19 mouse cellular contexts compared by ENCODE assay signal in genomic region chr12:25559601-25560000, GRCm38 (mm10).
"Had no signal": no experiment of that assay in that cellular context is flagged by ENCODE, and none has a peak within 500 bp of the region (broad histone marks: within the 10 kb centered on the region; RNA-seq: fewer than 3 reads in every experiment).

No protein-coding gene starts in this region.

- ATAC-seq: liver, embryonic 12.5 days; lung, postnatal 0 days; midbrain, embryonic 16.5 days had no signal

- H3K9ac ChIP-seq: liver, embryonic 12.5 days; liver, embryonic 14.5 days; lung, embryonic 15.5 days; midbrain, embryonic 12.5 days; neural tube, embryonic 12.5 days had no signal

- H3K36me3 ChIP-seq: liver, embryonic 12.5 days; lung, embryonic 15.5 days; midbrain, embryonic 12.5 days; neural tube, embryonic 12.5 days had no signal

- DNase-seq: lung, adult 2 months; lung, postnatal 14 days; lung, postnatal 36 days; right cerebral cortex, adult 18-20 months; right cerebral cortex, postnatal 25 days; right cerebral cortex, postnatal 4 days; spleen, adult 18-20 months; thymus, adult 18-20 months; thymus, postnatal 14 days; thymus, postnatal 36 days had no signal

- H3K4me2 ChIP-seq: liver, embryonic 12.5 days; lung, embryonic 15.5 days; midbrain, embryonic 12.5 days; neural tube, embryonic 12.5 days had no signal

- H3K27ac ChIP-seq: liver, embryonic 12.5 days; liver, embryonic 14.5 days; lung, embryonic 15.5 days; macrophage; midbrain, embryonic 12.5 days; neural tube, embryonic 12.5 days had no signal

- H3K27me3 ChIP-seq: liver, embryonic 12.5 days; lung, embryonic 15.5 days; megakaryocyte, embryonic 14.5 days; midbrain, embryonic 12.5 days; neural tube, embryonic 12.5 days had no signal

- H3K9me3 ChIP-seq: liver, embryonic 12.5 days; lung, embryonic 15.5 days; megakaryocyte, embryonic 14.5 days; midbrain, embryonic 12.5 days; neural tube, embryonic 12.5 days had no signal

- H3K4me1 ChIP-seq: liver, embryonic 12.5 days; lung, embryonic 15.5 days; megakaryocyte, embryonic 14.5 days; midbrain, embryonic 12.5 days; neural tube, embryonic 12.5 days had no signal

- H3K4me3 ChIP-seq: liver, embryonic 12.5 days; lung, embryonic 15.5 days; megakaryocyte, embryonic 14.5 days; midbrain, embryonic 12.5 days; neural tube, embryonic 12.5 days had no signal
